ENCODE assay signal across 8 mouse cellular contexts in genomic region chr5:75118840-75119239, GRCm38 (mm10). TPM values are rescaled to one million over a fixed set of nuclear protein-coding genes. Genes with fewer than 3 reads are reported as not detected.
DNase-seq lines count a peak whose midpoint lies in the region; ATAC-seq lines count a peak whose summit lies in the region.

No protein-coding gene starts in this region.

- peak; percentile 77 for DNase-seq in heart, adult 11 months
- DNase-seq in heart, postnatal 4 days = no peak
- peak; percentile 15 for DNase-seq in CD4-positive helper T cell, adult 2 months (ENCODE audit: low read depth, low spot score)
- DNase-seq in c-Kit-positive CD71-positive TER-119-positive erythroid progenitor cells, embryonic 14.5 days (ENCODE audit: low spot score) = peak; percentile 26
- DNase-seq in retina, embryonic 14.5 days (ENCODE audit: low spot score) = peak; percentile 13
- no peak for DNase-seq in left cerebral cortex, postnatal 10 days (ENCODE audit: extremely low spot score in 1 of 2, low spot score in 2 of 2)

- intact Hi-C loops in left cerebral cortex, postnatal 10 days (cut with DNase I) = no loop called here

- ATAC-seq in inflammation-experienced regulatory T-cells, adult 6 months = no peak
- ATAC-seq in activated CD4-positive, CD25-positive, alpha-beta regulatory T cell, adult 4 months = no peak

RNA-seq across cellular contexts. Expression of gene Pdgfra, which starts 33.3 kb away (rescaled TPM):
- total RNA-seq in heart, postnatal 4 days (2021) = 10 to 100 TPM; 34.4 to 39.0 TPM
- total RNA-seq in left cerebral cortex, postnatal 10 days (2021) = 10 to 100 TPM; 73.0 to 73.6 TPM
- not detected for polyA plus RNA-seq in inflammation-experienced regulatory T-cells, adult 6 months (2017; shearing (Covaris generic))
- not detected for polyA plus RNA-seq in activated CD4-positive, CD25-positive, alpha-beta regulatory T cell, adult 4 months (2017; shearing (Covaris generic))

RNA-seq across cellular contexts. Expression of gene Gsx2, which starts 43.4 kb away (rescaled TPM):
- not detected for total RNA-seq in heart, postnatal 4 days (2021)
- under 1 TPM; 0.19 to 0.34 TPM for total RNA-seq in left cerebral cortex, postnatal 10 days (2021)
- polyA plus RNA-seq in inflammation-experienced regulatory T-cells, adult 6 months (2017; shearing (Covaris generic)) = not detected
- polyA plus RNA-seq in activated CD4-positive, CD25-positive, alpha-beta regulatory T cell, adult 4 months (2017; shearing (Covaris generic)) = not detected

Comparison
In these comparisons a context has a peak if more than half of its experiments do, and no peak if none do; other contexts are left out.
1. DNase-seq: peak in heart, adult 11 months (single experiment), CD4-positive helper T cell, adult 2 months (single experiment), c-Kit-positive CD71-positive TER-119-positive erythroid progenitor cells, embryonic 14.5 days (single experiment) and retina, embryonic 14.5 days (single experiment); none in heart, postnatal 4 days (single experiment) and left cerebral cortex, postnatal 10 days (0 of 2).